Mouse (Mus musculus): Measurements from ENCODE around the gene B130006D01Rik. TPM values are rescaled to one million over a fixed set of nuclear protein-coding genes. Genes with fewer than 3 reads are reported as not detected.
A peak's percentile ranks its signal among the peaks of the same experiment; 100 is the strongest.

Gene B130006D01Rik
- total and polyA plus RNA-seq, 3 experiments, result 0.10 to 0.38 (median 0.15) TPM

- Histone ChIP-seq H3K4me1 (ENCODE audit: control insufficient read depth in 1 of 2, insufficient read depth in 2 of 2) (peaks cover 0 to 12% of the 10 kb centered on the region in 2 experiments; a peak in 2 of 4 replicates), H3K9me3 (replicated peaks; ENCODE audit: low read length) (no peaks in the 10 kb centered on the region), H3K79me2 (replicated peaks; ENCODE audit: control insufficient read depth, extremely low read depth, insufficient read depth, poor library complexity, severe bottlenecking) (peaks cover 2% of the 10 kb centered on the region; the same call in 1 of the 2 replicates), H3K36me3 (replicated peaks in 1 of 2; ENCODE audit: control insufficient read depth in 1 of 2, insufficient read depth in 1 of 2, low read length in 1 of 2) (peaks cover 28 to 59% of the 10 kb centered on the region in 2 experiments), H3K27ac (ENCODE audit: insufficient read depth, low read depth) (no peak overlapping the region), H3K4me3 (replicated peaks in 1 of 3; ENCODE audit: low read depth in 2 of 3, low read length in 2 of 3, poor library complexity in 1 of 3) (no peak overlapping the region), H3K27me3 (replicated peaks) (no peaks in the 10 kb centered on the region), H3K9ac (ENCODE audit: insufficient read depth, low read depth) (no peak overlapping the region), H3K4me2 (ENCODE audit: insufficient read depth, low read depth, poor library complexity, severe bottlenecking) (no peak overlapping the region)
- TF ChIP-seq USF1 (IDR thresholded peaks at IDR 0.05; ENCODE audit: low read depth, low read length) (no peak), E2F4 (IDR thresholded peaks at IDR 0.05; ENCODE audit: insufficient replicate concordance, low read depth, low read length) (no peak), RAD21 (IDR thresholded peaks at IDR 0.05; ENCODE audit: low read depth, low read length) (no peak), ZNF384 (IDR thresholded peaks at IDR 0.05; ENCODE audit: low read depth, low read length) (no peak), GABPA (IDR thresholded peaks at IDR 0.05; ENCODE audit: insufficient replicate concordance, low read depth, low read length) (no peak), MYC (IDR thresholded peaks at IDR 0.05; ENCODE audit: low read depth, low read length) (no peak), CTCF (conservative IDR thresholded peaks at IDR 0.05 in 1 of 2, IDR thresholded peaks at IDR 0.05 in 1 of 2; ENCODE audit: low read depth in 2 of 2, low read length in 2 of 2) (no peak), EP300 (IDR thresholded peaks at IDR 0.05; ENCODE audit: low read length) (no peak), ZMIZ1 (IDR thresholded peaks at IDR 0.05; ENCODE audit: low read depth, low read length) (no peak), PAX5 (IDR thresholded peaks at IDR 0.05; ENCODE audit: low read length) (no peak)
- dilution Hi-C loops (cut with MboI; ENCODE audit: extremely low pct_ligation_motif_present, extremely low pct_unique_long_range_greater_than_20kb, low sequenced_read_pairs) (no loop called here), in situ Hi-C loops (cut with MboI; ENCODE audit: low pct_ligation_motif_present, low pct_unique_long_range_greater_than_20kb, low sequenced_read_pairs) (loop anchor here (5.0 to 10.0 kb wide), 2 partner anchors 67 to 205 kb away; no protein-coding TSS in a partner anchor)
- no peak for DNase-seq (ENCODE audit: extremely low read depth)
Observed at GRCm38 (mm10) chr11:95749619-95750018, 26.2 kb downstream of the B130006D01Rik start.

- Histone ChIP-seq H3K27me3 (replicated peaks) (no peaks in the 10 kb centered on the region), H3K79me2 (replicated peaks; ENCODE audit: control insufficient read depth, extremely low read depth, insufficient read depth, poor library complexity, severe bottlenecking) (no peaks in the 10 kb centered on the region), H3K4me2 (ENCODE audit: insufficient read depth, low read depth, poor library complexity, severe bottlenecking) (no peak overlapping the region), H3K4me1 (ENCODE audit: control insufficient read depth in 1 of 2, insufficient read depth in 2 of 2) (peaks cover 0 to 11% of the 10 kb centered on the region in 2 experiments; a peak in 2 of 4 replicates), H3K4me3 (replicated peaks in 1 of 3; ENCODE audit: low read depth in 2 of 3, low read length in 2 of 3, poor library complexity in 1 of 3) (no peak overlapping the region), H3K9me3 (replicated peaks; ENCODE audit: low read length) (no peaks in the 10 kb centered on the region), H3K36me3 (replicated peaks in 1 of 2; ENCODE audit: control insufficient read depth in 1 of 2, insufficient read depth in 1 of 2, low read length in 1 of 2) (peaks cover 28 to 66% of the 10 kb centered on the region in 2 experiments), H3K27ac (ENCODE audit: insufficient read depth, low read depth) (no peak overlapping the region), H3K9ac (ENCODE audit: insufficient read depth, low read depth) (no peak overlapping the region)
- dilution Hi-C loops (cut with MboI; ENCODE audit: extremely low pct_ligation_motif_present, extremely low pct_unique_long_range_greater_than_20kb, low sequenced_read_pairs) (no loop called here), in situ Hi-C loops (cut with MboI; ENCODE audit: low pct_ligation_motif_present, low pct_unique_long_range_greater_than_20kb, low sequenced_read_pairs) (loop anchor here (5.0 to 10.0 kb wide), 2 partner anchors 69 to 206 kb away; no protein-coding TSS in a partner anchor)
- peak; percentile 80 for DNase-seq (ENCODE audit: extremely low read depth)
- TF ChIP-seq SMC3 (IDR thresholded peaks at IDR 0.05; ENCODE audit: low read depth, low read length) (peak; percentile 92), MAZ (IDR thresholded peaks at IDR 0.05; ENCODE audit: low read depth, low read length) (no peak), ZC3H11A (IDR thresholded peaks at IDR 0.05; ENCODE audit: low read depth, low read length) (peak; percentile 64), CTCF (conservative IDR thresholded peaks at IDR 0.05 in 1 of 2, IDR thresholded peaks at IDR 0.05 in 1 of 2; ENCODE audit: low read depth in 2 of 2, low read length in 2 of 2) (peak; percentile 90 to 98), HCFC1 (IDR thresholded peaks at IDR 0.05; ENCODE audit: low read depth, low read length) (no peak), USF1 (IDR thresholded peaks at IDR 0.05; ENCODE audit: low read depth, low read length) (no peak), USF2 (conservative IDR thresholded peaks at IDR 0.05; ENCODE audit: low read depth, low read length) (no peak), RAD21 (IDR thresholded peaks at IDR 0.05; ENCODE audit: low read depth, low read length) (peak; percentile 96)
Observed at GRCm38 (mm10) chr11:95750995-95751394, 27.6 kb downstream of the B130006D01Rik start.

Data from CH12.LX (cell line).